Mouse (Mus musculus): Measurements from ENCODE around the gene Arpc5l. TPM values are rescaled to one million over a fixed set of nuclear protein-coding genes. Genes with fewer than 3 reads are reported as not detected.
A peak's percentile ranks its signal among the peaks of the same experiment; 100 is the strongest.

The Arpc5l gene
- 126 and 127 TPM in 2 replicates for total RNA-seq (2017)

DNA sequence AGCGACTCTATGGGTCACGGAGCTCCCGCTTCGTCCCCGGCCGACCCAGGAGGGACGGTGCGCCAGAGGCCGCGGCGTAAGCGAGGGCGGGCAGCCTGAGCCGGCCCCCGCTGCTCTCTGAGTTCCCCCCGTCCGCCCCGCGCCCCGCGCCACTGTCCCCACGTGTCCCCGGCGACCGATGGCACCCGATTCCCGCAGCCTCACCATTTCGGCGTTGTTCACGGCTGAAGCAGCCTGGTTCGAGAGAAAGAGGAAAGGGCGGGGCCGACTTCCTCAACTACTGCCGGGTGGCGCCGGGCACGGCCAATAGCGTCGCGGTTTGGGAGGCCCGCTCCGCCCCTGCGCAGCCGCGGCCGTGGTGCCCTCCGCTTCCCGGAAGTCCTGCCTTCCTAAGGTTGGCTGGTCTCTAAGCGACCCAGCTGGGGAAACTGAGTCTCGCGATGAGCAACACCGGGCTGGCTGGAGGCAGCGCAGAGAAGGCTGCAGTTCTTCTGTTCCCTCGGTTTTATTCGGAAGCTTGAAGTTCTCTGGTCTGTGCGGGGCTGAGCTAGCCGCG lies at the start of gene Arpc5l:
Gene Arpc5l, plus strand, starts transcription at position 469 of the 556 bp plus-strand sequence.
- peak; percentile 75 for ATAC-seq (ENCODE audit: extremely low read depth, insufficient number of reproducible peaks, low FRiP score, poor library complexity, severe bottlenecking)

DNA sequence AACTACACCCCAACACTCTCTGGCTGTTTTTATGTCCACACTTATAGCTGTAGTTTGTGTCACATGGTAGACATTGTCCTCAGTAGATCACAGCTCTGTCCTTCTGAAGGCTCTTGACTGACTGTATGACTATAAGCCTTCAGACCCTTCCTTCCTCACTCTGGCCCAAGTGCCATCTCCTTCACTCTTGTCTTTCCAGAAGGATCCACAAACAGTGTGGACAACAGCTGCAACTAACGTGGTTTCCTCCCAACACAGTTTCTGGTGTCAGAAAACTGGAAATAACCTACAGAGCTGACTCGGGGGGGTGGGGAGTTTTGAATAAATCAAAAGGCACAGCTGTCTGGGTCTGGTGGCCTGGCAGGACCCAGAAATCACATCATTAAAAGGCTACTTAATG lies 49.1 kb upstream of the Arpc5l start:
- no peak for ATAC-seq (ENCODE audit: extremely low read depth, insufficient number of reproducible peaks, low FRiP score, poor library complexity, severe bottlenecking)

DNA sequence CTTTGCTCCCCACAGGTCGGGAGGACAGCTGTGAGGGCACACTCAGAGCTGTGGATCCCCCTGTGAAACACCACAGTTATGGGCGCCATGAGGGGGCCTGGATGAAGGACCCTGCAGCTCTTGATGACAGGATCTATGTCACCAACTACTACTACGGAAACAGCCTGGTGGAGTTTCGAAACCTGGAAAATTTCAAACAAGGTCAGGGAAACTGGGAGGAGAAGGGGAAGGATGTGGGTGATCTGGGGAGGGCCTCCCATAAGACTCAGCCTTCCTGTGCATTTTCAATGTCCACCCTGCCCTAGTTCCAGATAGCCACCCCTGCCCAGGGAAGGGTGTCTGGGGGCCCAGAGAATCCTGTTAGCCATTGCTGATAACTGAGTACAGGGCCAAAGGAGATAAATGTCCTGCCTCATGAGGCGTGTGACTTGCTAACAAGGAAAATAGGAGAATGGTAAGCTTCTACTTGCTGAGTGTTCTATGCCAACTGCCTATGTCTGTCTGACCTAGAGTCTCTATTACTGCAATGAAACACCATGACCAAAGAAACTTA lies 47.4 kb upstream of the Arpc5l start:
- no peak for ATAC-seq (ENCODE audit: extremely low read depth, insufficient number of reproducible peaks, low FRiP score, poor library complexity, severe bottlenecking)

DNA sequence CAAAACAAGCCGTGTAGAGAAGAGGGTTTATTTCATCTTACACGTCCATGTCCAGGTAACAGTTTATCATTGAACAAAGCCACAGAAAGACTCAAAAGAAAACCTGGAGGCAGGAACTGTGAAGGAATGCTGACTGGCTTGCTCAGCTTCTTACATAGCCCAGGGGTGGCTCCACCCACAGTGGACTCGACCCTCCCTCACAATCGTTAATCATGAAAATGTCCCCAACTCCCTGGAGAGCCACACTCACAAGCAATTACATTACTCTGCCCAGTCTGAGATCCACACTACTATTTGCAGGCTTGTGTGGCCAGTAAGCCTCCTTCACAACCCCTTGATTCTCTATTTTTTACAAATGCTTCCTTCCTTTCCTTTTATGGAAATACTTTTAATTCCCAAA lies 41.0 kb upstream of the Arpc5l start:
- no peak for ATAC-seq (ENCODE audit: extremely low read depth, insufficient number of reproducible peaks, low FRiP score, poor library complexity, severe bottlenecking)

DNA sequence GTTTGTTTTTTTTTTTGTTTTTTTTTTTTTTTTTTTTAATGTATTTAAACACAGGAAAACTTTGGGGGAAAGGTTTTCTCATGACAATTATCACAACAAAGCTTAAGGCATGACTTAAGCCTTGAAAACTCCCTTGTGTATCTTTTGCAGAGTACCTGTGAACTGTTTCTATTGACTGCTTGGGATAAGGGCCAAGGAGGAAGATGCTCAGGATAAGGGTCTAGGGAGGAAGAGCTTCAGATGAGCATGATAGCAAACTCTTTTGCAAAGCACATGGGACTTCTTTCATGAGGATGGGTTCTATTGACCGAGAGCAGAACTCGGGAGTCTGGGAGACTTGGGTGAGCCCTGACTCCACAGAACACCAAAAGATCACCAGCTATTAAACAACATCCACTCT lies 35.5 kb upstream of the Arpc5l start:
- ATAC-seq (ENCODE audit: extremely low read depth, insufficient number of reproducible peaks, low FRiP score, poor library complexity, severe bottlenecking) = no peak

DNA sequence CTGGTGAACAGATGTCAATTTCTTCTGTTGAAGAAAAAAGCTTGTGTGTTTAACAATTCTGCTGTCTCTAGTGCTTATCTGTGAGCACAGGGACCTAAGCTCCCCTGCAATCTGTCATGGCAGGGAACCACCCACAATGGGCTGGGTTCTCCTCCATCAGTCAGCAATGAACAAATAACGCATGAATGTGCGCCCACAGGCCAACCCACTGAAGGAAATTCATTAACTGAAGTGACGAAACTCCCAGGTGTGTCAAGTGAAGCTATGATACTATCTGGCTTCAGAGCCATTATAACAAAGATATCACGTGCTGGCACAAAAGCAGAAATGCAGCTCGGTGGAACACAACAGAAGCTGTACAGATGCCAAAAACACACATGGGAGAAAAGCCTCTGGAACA lies 35.1 kb upstream of the Arpc5l start:
- ATAC-seq (ENCODE audit: extremely low read depth, insufficient number of reproducible peaks, low FRiP score, poor library complexity, severe bottlenecking) = no peak

DNA sequence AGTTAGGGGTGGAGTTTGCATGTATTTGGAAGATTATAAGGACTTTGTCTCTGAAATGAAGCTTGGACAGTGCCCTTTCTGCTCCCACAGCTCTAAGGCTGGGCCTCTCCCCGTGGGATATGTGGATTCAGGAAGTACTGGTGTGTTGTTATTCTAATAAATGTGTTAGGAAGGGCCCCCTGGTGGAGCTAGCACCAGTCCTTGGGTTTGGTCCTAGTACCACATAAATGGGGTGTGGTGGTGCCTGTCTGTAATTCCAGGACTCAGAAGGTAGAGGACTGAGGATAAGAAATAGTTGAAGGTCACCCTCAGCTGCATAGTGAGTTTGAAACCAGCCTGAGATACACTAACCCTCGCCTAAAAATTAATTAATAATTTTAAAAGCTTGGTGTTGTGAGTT lies 31.9 kb upstream of the Arpc5l start:
- ATAC-seq (ENCODE audit: extremely low read depth, insufficient number of reproducible peaks, low FRiP score, poor library complexity, severe bottlenecking) = no peak

DNA sequence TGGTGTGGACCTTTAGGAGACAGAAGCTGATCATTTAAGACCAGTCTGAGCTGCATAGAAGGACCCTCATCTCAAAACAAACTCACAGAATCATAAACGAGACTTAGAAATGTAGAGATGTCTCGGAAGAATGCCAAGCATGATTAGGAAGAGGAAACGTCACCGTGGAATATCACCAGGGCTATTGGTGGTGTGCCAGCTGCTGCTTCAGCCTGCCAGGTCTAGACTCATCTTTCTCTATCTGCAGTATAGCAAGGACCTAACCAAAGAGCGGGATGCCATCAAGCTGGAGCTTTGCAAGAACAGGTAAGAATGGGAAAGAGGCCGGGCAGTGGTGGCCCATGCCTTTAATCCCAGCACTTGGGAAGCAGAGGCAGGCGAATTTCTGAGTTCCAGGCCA lies 31.4 kb upstream of the Arpc5l start:
- no peak for ATAC-seq (ENCODE audit: extremely low read depth, insufficient number of reproducible peaks, low FRiP score, poor library complexity, severe bottlenecking)

DNA sequence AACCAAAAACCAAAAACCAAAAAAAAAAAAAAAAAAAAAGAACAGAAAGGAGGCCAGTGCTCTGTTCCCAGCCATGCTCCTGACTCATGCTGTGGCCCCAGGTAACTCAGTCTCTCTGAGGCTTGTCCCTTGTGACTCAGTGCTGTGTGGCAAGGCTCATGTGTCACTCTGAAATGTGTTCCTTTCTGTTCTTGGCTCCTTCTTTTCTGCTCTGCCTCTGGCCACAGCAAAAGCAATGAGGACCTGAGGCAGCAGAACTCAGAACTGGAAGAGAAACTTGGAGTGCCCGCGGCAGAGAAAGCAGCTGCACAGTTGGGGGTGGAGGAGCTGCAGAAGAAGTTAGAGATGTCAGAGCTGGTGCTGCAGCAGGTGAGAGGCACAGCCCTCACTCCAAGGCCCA lies 31.0 kb upstream of the Arpc5l start:
- ATAC-seq (ENCODE audit: extremely low read depth, insufficient number of reproducible peaks, low FRiP score, poor library complexity, severe bottlenecking) = no peak

DNA sequence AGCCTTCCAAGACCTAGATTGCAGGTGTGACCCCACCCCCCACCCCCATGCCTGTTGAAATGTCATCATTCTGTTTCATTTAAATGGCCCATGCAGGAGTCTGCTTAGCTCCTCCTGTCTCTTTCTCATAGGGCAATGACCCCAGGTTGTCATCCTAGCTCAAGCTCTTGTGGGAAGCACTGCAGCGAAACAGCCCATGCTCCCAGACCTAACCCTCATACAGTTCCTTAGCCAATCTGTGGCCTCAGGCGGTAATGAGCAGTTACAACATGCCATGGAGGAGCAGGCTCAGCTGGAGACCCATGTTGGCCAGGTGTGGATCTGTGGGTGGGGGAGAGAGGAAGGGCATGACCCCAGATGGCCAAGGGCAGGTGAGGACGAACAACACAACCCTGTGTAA lies 30.0 kb upstream of the Arpc5l start:
- ATAC-seq (ENCODE audit: extremely low read depth, insufficient number of reproducible peaks, low FRiP score, poor library complexity, severe bottlenecking) = no peak

DNA sequence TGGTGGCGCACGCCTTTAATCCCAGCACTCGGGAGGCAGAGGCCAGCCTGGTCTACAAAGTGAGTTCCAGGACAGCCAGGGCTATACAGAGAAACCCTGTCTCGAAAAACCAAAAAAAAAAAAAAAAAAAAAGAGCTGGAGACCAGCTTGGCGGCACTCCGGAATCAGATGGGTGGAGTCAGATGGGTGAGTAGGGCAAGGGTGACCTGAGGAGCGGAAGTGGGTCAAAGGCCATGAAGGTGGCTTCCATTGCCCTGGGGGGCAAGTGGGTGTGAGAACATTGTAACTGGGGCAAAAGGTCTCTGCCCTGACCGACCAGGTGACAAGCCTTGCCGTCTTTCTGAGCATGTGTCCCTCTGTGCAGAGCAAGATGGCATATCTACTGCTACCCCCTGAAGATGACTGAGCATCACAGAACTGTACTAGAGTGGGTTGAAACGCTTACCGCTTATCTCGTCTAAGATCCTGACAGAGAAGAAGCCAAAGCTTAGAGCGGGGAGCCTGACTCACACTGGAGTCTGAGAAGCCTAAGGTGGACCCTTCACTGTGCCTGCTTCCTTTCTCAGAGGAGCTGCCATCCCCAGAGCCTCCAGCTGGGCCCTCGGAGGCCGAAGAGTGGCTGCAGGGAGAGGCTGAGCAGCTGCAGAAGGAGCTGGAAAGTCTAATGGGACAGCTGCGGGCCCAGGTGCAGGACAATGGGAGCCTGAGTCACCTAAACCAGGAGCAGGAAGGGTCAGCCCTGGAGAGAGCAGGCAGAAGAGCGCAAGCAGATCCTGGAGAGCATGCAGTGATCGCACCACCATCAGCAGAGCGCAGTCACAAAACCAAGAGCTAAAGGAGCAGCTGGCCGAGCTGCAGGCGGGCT lies 29.0 kb upstream of the Arpc5l start:
- no peak for ATAC-seq (ENCODE audit: extremely low read depth, insufficient number of reproducible peaks, low FRiP score, poor library complexity, severe bottlenecking)

DNA sequence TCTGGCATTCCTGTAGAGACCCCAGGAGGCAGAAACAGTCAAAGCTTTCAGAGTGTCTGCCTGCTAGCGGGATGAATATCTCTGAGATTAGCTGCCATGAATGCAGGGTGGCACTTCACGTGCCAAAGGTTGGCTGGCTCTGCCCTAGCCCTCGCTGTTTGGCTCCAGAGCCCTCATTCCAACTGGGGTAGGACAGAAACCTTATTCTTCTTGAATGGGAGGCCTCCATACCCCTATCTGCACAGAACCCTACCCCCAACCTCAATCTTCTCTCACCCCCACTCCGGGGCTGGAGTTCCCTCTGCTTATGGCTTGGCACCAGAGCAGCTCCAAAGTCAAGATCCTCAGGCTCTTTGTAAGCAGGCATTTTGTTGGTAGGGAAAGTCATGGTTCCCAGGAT lies 27.3 kb upstream of the Arpc5l start:
- ATAC-seq (ENCODE audit: extremely low read depth, insufficient number of reproducible peaks, low FRiP score, poor library complexity, severe bottlenecking) = no peak

DNA sequence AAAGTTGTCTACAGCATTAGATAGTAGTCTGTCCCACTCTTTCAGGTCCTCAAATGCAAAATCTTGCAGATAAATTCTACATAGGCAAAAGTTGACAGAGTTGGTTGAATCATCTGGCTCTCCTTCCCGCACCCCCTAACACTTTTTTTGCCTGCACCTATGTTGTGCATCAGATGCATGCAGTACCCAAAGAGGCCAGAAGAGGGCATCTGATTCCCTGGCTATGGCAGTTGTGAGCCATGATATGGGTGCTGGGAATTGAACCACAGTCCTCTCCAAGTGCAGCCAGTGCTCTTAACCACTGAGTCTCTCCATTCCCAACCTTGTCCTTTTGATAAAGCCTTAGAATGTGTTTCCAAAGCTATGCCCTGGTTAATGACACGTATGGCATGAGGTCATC lies 21.7 kb upstream of the Arpc5l start:
- ATAC-seq (ENCODE audit: extremely low read depth, insufficient number of reproducible peaks, low FRiP score, poor library complexity, severe bottlenecking) = no peak

DNA sequence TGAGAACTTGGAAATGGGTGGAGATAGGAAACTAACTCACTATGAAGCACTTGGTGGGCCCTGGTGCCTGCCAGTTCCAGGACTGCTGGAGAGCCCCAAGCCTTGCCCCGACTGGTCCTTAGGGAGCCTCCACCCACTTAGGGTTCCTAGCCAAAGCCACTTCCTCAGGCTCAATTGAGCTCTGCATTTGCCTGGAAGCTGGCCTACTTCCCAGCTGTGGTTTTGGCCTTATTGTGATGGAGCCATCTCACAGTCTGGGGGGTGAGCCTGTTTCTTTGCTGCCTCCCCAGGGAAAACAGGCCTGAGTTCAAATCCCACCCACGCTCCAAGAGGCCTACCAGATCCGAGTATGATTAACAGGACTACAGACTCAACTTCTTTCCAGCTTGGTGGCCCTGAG lies 18.6 kb upstream of the Arpc5l start:
- no peak for ATAC-seq (ENCODE audit: extremely low read depth, insufficient number of reproducible peaks, low FRiP score, poor library complexity, severe bottlenecking)

DNA sequence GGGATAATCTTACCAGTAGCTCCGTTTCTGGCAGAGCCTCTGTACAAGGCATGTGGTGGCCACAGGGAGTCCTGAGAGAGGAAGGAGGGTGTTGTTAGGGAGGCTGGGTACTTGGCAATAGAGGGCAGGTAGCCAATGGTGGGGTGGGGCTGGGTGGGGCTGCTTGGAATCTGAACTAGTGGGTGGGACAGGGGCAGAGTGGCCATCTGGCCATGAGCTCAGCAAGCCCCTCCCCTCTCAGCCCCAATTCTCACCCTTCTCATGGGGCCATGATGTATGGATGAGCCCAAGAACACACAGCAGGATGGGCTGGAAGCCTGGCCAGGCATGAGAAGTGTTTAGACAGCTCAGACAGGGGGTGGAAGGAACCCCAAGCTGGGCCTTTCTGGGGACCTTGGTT lies 17.8 kb upstream of the Arpc5l start:
- ATAC-seq (ENCODE audit: extremely low read depth, insufficient number of reproducible peaks, low FRiP score, poor library complexity, severe bottlenecking) = no peak

DNA sequence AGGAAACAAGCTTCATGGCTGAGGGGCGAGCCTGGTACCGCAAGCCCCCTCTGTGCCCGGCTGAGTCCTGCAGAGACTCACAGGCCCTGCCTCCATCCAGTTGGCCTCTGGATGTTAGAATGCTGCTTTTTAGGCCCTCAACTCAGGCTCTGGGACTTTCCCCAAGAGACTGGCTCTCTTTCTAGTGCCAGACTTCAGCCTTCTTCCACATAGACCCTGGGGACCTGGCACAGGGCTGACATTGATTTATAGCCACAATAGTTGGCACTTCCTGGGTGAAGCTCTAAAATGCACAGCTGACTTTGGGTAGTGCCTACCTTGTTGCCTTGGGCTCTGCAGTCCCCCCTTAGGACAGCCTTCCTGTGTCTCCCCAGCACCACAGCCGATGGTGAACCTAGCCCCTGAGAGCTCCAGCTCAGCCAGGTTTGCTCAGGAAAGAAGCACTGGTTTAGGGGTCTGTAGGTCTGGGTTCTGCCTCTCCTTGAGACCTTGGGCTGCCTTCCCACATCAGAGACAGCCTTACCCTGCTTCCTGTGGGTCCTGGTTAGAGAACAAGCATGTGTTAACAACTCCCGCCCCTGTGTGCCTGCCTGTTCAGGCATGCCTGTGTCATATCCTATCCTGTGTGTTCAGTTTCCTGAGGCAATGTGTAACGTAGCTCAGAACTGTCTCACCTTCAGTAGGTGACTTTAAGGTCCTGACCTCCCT lies 17.2 kb upstream of the Arpc5l start:
- no peak for ATAC-seq (ENCODE audit: extremely low read depth, insufficient number of reproducible peaks, low FRiP score, poor library complexity, severe bottlenecking)

DNA sequence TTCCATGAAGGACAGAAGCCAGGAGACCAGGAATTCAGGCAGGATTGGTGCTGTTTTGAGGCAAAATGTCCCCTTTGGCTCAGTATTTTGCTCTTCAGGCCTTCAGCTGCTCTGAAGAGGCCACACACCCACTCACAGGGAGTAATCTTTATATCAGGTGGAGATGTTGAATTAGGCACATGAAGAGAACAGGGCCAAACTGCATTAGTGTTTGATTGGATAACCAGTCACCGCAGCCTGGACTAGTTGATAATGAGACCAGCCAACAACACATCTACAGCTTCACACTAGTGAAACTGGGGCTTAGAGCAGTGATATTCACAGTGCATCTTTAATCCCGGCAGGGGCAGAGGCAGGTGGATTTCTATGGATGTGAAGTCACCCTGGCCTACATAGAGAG lies 16.2 kb upstream of the Arpc5l start:
- ATAC-seq (ENCODE audit: extremely low read depth, insufficient number of reproducible peaks, low FRiP score, poor library complexity, severe bottlenecking) = no peak

DNA sequence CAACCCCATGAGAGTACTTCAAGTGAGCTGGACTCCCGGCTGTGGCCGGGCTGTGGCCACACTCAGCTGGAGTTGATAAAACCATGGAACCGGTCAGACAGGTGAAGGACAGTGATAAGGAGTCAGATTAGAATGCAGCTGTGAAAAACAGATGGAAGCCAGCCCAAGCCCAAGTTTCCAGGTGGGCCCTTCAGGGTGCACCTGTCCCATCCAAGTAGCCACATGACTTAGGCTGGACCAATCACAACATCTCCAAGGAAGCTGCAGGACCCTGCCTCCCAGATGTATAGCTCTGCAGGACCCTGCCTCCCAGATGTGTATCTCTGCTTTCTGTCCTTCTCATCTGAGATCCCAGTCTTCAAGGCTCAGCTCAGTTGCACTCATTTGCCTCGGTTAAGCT lies 13.1 kb upstream of the Arpc5l start:
- no peak for ATAC-seq (ENCODE audit: extremely low read depth, insufficient number of reproducible peaks, low FRiP score, poor library complexity, severe bottlenecking)

DNA sequence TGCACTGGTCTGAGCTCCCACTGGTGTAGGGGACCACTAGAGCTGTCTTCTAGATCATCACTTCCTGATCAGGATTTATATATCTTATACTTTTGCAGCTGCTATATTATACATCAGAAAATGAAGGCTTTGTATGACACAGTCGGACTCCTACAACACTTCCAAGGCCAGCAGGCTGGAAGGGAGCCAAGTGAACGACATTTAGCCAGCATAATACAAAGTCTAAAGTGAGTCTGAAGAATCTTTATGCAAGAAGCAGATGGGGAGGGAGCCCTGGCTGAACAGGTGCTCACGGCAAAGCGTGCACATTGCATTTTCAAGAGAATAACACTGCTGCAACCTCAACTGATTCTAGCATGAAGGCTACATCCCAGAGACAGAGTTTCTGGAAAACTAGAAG lies 12.7 kb upstream of the Arpc5l start:
- no peak for ATAC-seq (ENCODE audit: extremely low read depth, insufficient number of reproducible peaks, low FRiP score, poor library complexity, severe bottlenecking)

Data from neutrophil, adult 5-6 weeks (primary cell).